Mouse (Mus musculus): ENCODE measurements around the gene Grik4. TPM values are rescaled to one million over a fixed set of nuclear protein-coding genes. Genes with fewer than 3 reads are reported as not detected.
A peak's percentile ranks its signal among the peaks of the same experiment; 100 is the strongest.

Gene Grik4
- polyA plus RNA-seq, 1 experiment from 2014 or later: 0.10 TPM

- no peak for DNase-seq (ENCODE audit: low spot score)
- no peak for ATAC-seq (ENCODE audit: low FRiP score, low TSS enrichment)
- Histone ChIP-seq H3K36me3 (ENCODE audit: control insufficient read depth, insufficient read depth, low read length) (no peaks in the 10 kb centered on the region), H3K9ac (ENCODE audit: low read length) (no peak overlapping the region), H3K27me3 (ENCODE audit: control insufficient read depth, insufficient read depth, low read length) (no peaks in the 10 kb centered on the region), H3K9me3 (ENCODE audit: control insufficient read depth, low read length) (no peaks in the 10 kb centered on the region), H3K4me1 (replicated peaks; ENCODE audit: control insufficient read depth, insufficient read depth) (peaks cover 3% of the 10 kb centered on the region; the same call in 1 of the 2 replicates), H3K4me3 (ENCODE audit: low read depth, low read length) (no peak overlapping the region), H3K4me2 (replicated peaks; ENCODE audit: low read depth) (no peak overlapping the region), H3K27ac (replicated peaks) (no peak overlapping the region)
- TF ChIP-seq EP300 (optimal IDR thresholded peaks at IDR 0.05) (no peak), CTCF (IDR thresholded peaks at IDR 0.05; ENCODE audit: low read depth) (no peak)
- 27% methylated on average over 6 of the region's 6 CpGs for WGBS
Observed at GRCm38 (mm10) chr9:42533041-42533440, 411.3 kb downstream of the Grik4 start.

GRCm38 (mm10) chr9:42531951-42532350 is 412.3 kb downstream of the Grik4 start:
- H3K4me3 ChIP-seq (ENCODE audit: low read depth, low read length): no peak overlapping the region
- no peak overlapping the region for H3K4me2 ChIP-seq (replicated peaks; ENCODE audit: low read depth)
- H3K9me3 ChIP-seq (ENCODE audit: control insufficient read depth, low read length): no peaks in the 10 kb centered on the region
- WGBS: 44% methylated on average over 3 of the region's 3 CpGs
- H3K9ac ChIP-seq (ENCODE audit: low read length): no peak overlapping the region
- DNase-seq (ENCODE audit: low spot score): no peak
- no peak for ATAC-seq (ENCODE audit: low FRiP score, low TSS enrichment)
- no peak overlapping the region for H3K27ac ChIP-seq (replicated peaks)
- no peak for TF ChIP-seq EP300 (optimal IDR thresholded peaks at IDR 0.05)
- no peak for TF ChIP-seq CTCF (IDR thresholded peaks at IDR 0.05; ENCODE audit: low read depth)
- H3K27me3 ChIP-seq (ENCODE audit: control insufficient read depth, insufficient read depth, low read length): no peaks in the 10 kb centered on the region
- H3K36me3 ChIP-seq (ENCODE audit: control insufficient read depth, insufficient read depth, low read length): no peaks in the 10 kb centered on the region
- peaks cover 3% of the 10 kb centered on the region; the same call in 1 of the 2 replicates for H3K4me1 ChIP-seq (replicated peaks; ENCODE audit: control insufficient read depth, insufficient read depth)

GRCm38 (mm10) chr9:42530221-42531152 is 413.8 kb downstream of the Grik4 start:
- no peak for ATAC-seq (ENCODE audit: low FRiP score, low TSS enrichment)
- no peaks in the 10 kb centered on the region for H3K27me3 ChIP-seq (ENCODE audit: control insufficient read depth, insufficient read depth, low read length)
- no peak overlapping the region for H3K4me2 ChIP-seq (replicated peaks; ENCODE audit: low read depth)
- no peaks in the 10 kb centered on the region for H3K9me3 ChIP-seq (ENCODE audit: control insufficient read depth, low read length)
- WGBS: 42% methylated on average over 7 of the region's 7 CpGs
- no peaks in the 10 kb centered on the region for H3K36me3 ChIP-seq (ENCODE audit: control insufficient read depth, insufficient read depth, low read length)
- H3K4me1 ChIP-seq (replicated peaks; ENCODE audit: control insufficient read depth, insufficient read depth): peaks cover 3% of the 10 kb centered on the region; the same call in 1 of the 2 replicates
- no peak overlapping the region for H3K4me3 ChIP-seq (ENCODE audit: low read depth, low read length)
- no peak overlapping the region for H3K9ac ChIP-seq (ENCODE audit: low read length)
- TF ChIP-seq CTCF (IDR thresholded peaks at IDR 0.05; ENCODE audit: low read depth) (no peak), EP300 (optimal IDR thresholded peaks at IDR 0.05) (no peak)
- no peak overlapping the region for H3K27ac ChIP-seq (replicated peaks)
- DNase-seq (ENCODE audit: low spot score): no peak

- H3K9ac ChIP-seq (ENCODE audit: low read length): 0 out of 2 replicates have a peak overlapping the region, but pooled peaks have one; percentile 31
- ATAC-seq (ENCODE audit: low FRiP score, low TSS enrichment) (0 out of 2 replicates have a peak, but pooled peaks have one; percentile 40), DNase-seq (ENCODE audit: low spot score) (peak; percentile 21)
- no peaks in the 10 kb centered on the region; the same call in 1 of the 2 replicates for H3K4me1 ChIP-seq (replicated peaks; ENCODE audit: control insufficient read depth, insufficient read depth)
- H3K27me3 ChIP-seq (ENCODE audit: control insufficient read depth, insufficient read depth, low read length): no peaks in the 10 kb centered on the region
- H3K4me2 ChIP-seq (replicated peaks; ENCODE audit: low read depth): peak overlapping the region; percentile 63
- TF ChIP-seq CTCF (IDR thresholded peaks at IDR 0.05; ENCODE audit: low read depth): peak; percentile 28; the same call in 1 of the 2 replicates
- no peak for TF ChIP-seq EP300 (optimal IDR thresholded peaks at IDR 0.05)
- H3K27ac ChIP-seq (replicated peaks): no peak overlapping the region
- 12% methylated on average over 36 of the region's 36 CpGs for WGBS
- no peaks in the 10 kb centered on the region for H3K36me3 ChIP-seq (ENCODE audit: control insufficient read depth, insufficient read depth, low read length)
- peak overlapping the region; percentile 21 for H3K4me3 ChIP-seq (ENCODE audit: low read depth, low read length)
- H3K9me3 ChIP-seq (ENCODE audit: control insufficient read depth, low read length): no peaks in the 10 kb centered on the region
Observed at GRCm38 (mm10) chr9:42520587-42521084, 423.7 kb downstream of the Grik4 start.

- no peak for DNase-seq (ENCODE audit: low spot score)
- no peak overlapping the region for H3K4me2 ChIP-seq (replicated peaks; ENCODE audit: low read depth)
- no peaks in the 10 kb centered on the region; the same call in 1 of the 2 replicates for H3K4me1 ChIP-seq (replicated peaks; ENCODE audit: control insufficient read depth, insufficient read depth)
- TF ChIP-seq EP300 (optimal IDR thresholded peaks at IDR 0.05): no peak
- no peak for TF ChIP-seq CTCF (IDR thresholded peaks at IDR 0.05; ENCODE audit: low read depth)
- H3K27me3 ChIP-seq (ENCODE audit: control insufficient read depth, insufficient read depth, low read length): no peaks in the 10 kb centered on the region
- no peak overlapping the region for H3K27ac ChIP-seq (replicated peaks)
- no peaks in the 10 kb centered on the region for H3K36me3 ChIP-seq (ENCODE audit: control insufficient read depth, insufficient read depth, low read length)
- no peak overlapping the region for H3K4me3 ChIP-seq (ENCODE audit: low read depth, low read length)
- H3K9ac ChIP-seq (ENCODE audit: low read length): no peak overlapping the region
- WGBS: 54% methylated on average over 14 of the region's 14 CpGs
- ATAC-seq (ENCODE audit: low FRiP score, low TSS enrichment): no peak
- no peaks in the 10 kb centered on the region for H3K9me3 ChIP-seq (ENCODE audit: control insufficient read depth, low read length)
Observed at GRCm38 (mm10) chr9:42518163-42518562, 426.1 kb downstream of the Grik4 start.

- no peak overlapping the region for H3K4me2 ChIP-seq (replicated peaks; ENCODE audit: low read depth)
- no peak for DNase-seq (ENCODE audit: low spot score)
- H3K4me3 ChIP-seq (ENCODE audit: low read depth, low read length): no peak overlapping the region
- H3K36me3 ChIP-seq (ENCODE audit: control insufficient read depth, insufficient read depth, low read length): no peaks in the 10 kb centered on the region
- TF ChIP-seq EP300 (optimal IDR thresholded peaks at IDR 0.05): no peak
- no peaks in the 10 kb centered on the region for H3K27me3 ChIP-seq (ENCODE audit: control insufficient read depth, insufficient read depth, low read length)
- H3K9me3 ChIP-seq (ENCODE audit: control insufficient read depth, low read length): no peaks in the 10 kb centered on the region
- 55% methylated on average over 5 of the region's 5 CpGs for WGBS
- H3K27ac ChIP-seq (replicated peaks): no peak overlapping the region
- H3K4me1 ChIP-seq (replicated peaks; ENCODE audit: control insufficient read depth, insufficient read depth): no peaks in the 10 kb centered on the region
- ATAC-seq (ENCODE audit: low FRiP score, low TSS enrichment): no peak
- no peak overlapping the region for H3K9ac ChIP-seq (ENCODE audit: low read length)
Observed at GRCm38 (mm10) chr9:42513159-42513558, 431.1 kb downstream of the Grik4 start.

Measured in stomach, postnatal 0 days (tissue).